Mouse (Mus musculus) ovary, adult 18-20 months (tissue): ENCODE results near the gene Mettl26.
A peak's percentile ranks its signal among the peaks of the same experiment; 100 is the strongest.

Experiments
- DNase-seq: peaks from one replicate; pipeline ENCODE4 v3.0.0; 2022; ENCODE audit warnings: low spot score, mixed read lengths

Mettl26 gene

GRCm38 (mm10) chr17:25837533-25837932, 37.3 kb upstream of the Mettl26 start:
- no peak for DNase-seq

DNA sequence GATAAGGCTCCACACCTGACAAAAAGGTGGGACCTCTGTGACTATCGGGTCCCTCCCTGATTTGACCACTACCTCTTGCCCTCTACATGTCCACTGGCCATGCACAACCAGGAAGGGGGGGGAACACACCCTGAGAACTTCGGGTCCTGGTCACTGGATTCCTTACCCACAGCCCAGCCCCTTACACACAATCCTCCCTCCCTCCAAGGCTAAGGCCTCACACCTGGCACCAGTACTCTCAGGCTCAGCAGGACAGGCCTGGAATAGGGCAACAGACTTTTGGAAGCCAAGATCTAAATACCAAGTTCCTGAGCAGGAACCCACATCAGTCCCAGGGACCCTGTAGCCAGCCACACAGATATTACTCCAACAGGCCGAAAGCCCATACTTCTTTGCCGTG, 36.0 kb upstream of the Mettl26 start:
- no peak for DNase-seq

DNA sequence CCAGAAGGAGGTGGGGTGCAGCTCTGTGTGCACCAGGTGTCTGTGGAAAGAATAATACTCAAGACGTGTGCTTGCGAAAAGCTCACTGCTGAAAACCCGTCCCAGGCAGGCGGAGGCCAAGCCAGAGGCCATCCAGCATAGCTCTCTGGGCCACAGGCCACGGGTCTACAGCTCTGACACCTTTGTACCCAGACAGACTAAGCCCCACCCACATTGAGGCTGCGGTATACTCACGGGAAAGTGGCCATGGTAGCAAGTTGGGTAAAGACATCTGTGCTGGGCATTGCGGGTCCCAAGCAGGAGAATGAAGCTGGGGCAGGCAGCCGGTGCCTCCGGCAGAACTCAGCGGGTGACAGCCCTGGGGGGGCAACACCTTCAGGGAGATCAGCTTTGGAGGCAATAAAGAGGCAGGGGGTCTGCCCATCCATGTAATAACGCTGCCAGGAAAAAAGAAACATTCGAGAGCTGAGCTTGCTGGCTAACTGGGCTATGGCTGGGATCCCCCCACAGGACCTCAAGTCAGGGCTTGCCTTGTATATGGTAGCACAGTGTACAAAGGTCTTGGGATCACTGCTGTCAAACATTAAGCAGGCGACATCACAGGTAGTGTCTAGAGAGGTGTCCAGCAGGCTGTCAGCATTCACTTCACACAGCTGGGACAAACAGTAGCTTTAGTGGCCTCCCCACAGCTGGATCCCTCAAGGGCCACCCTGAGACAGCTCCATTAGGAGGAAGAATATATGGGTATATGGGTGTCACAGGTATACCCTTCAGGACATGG, 35.2 kb upstream of the Mettl26 start:
- DNase-seq: no peak

GRCm38 (mm10) chr17:25840519-25840918, 34.4 kb upstream of the Mettl26 start:
- no peak for DNase-seq

- DNase-seq: no peak
Measured at GRCm38 (mm10) chr17:25841117-25841880, 33.6 kb upstream of the Mettl26 start, which contains the start of gene Gm20683. Gm20683 (minus strand) TSS chr17:25841763.

- DNase-seq: no peak
Measured at GRCm38 (mm10) chr17:25842509-25842908, 32.4 kb upstream of the Mettl26 start.

DNA sequence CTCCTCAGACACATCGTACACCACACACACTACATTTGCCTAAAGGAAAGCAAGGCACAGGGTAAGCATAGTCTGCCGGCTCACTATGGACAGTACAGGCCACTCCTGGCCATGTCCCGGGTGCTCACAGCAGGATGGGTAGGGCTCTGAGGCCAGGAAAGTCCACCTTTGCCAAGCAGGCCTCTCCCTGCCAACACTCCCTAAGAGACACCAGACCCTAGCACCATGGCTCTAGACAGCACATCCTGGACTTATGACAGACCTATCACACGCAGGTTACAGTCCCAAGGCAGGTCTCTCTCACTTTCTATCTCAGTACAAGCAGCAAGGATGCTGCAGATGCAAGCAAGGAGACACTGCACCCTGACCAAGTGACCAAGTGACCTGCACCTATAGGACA, 31.8 kb upstream of the Mettl26 start:
- no peak for DNase-seq

- DNase-seq: no peak
Measured at GRCm38 (mm10) chr17:25843636-25844395, 31.1 kb upstream of the Mettl26 start.

GRCm38 (mm10) chr17:25844396-25844901, 30.4 kb upstream of the Mettl26 start, which contains the start of gene Rhot2:
Rhot2 (minus strand) TSS chr17:25844851.
- peak; percentile 94 for DNase-seq

- no peak for DNase-seq
Measured at GRCm38 (mm10) chr17:25860229-25860628, 14.6 kb upstream of the Mettl26 start.

- DNase-seq: peak; percentile 88
Measured at GRCm38 (mm10) chr17:25860832-25861703, 13.8 kb upstream of the Mettl26 start, which contains the start of gene Wdr90. Wdr90 (minus strand) TSS chr17:25861501.

DNA sequence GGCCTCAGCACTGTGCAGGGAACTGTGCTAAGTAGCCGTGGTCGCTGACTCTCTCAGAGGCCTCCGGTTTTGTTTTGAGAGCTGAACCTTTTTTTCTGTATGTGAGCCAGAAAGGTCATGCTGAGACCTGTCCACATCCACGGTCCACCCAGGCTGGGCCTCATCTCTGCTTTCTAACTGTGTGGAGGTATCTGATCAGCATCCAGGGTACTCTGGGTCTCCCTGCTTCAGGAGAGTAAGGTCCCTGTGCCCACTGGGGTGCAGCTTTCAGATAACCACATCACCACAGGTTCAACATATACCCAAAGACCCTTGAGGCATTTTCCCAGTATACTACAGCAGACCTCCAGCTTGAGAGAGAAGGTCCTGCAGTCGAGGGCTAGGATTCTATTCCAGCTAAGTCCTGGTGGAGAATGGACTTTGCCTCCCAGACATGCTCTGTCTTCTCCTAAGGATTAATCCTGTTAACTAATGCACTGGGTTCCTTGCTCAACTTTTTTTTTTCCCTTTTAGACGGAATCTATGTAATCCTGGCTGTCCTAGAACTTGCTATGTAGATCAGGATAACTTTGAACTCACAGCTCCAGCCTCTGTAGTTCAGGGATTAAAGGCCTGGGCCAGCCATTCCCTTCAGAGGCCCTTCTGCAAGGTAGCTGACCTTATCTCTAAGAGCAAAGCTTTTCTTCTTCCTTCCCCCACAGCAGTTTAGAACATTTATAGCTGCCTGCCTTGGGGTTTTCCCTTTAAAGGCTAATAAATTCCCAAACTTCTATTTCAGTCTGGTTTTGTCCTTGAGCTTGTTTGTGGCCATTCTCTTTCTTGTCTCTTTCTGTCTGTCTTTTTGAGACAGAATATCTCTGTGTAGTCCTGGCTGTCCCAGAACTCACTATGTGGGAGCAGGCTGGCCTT, 12.9 kb upstream of the Mettl26 start:
- no peak for DNase-seq

- no peak for DNase-seq
Measured at GRCm38 (mm10) chr17:25863681-25864080, 11.2 kb upstream of the Mettl26 start.

GRCm38 (mm10) chr17:25864311-25864710, 10.6 kb upstream of the Mettl26 start:
- DNase-seq: no peak

- DNase-seq: no peak
Measured at GRCm38 (mm10) chr17:25865288-25865687, 9.6 kb upstream of the Mettl26 start.

DNA sequence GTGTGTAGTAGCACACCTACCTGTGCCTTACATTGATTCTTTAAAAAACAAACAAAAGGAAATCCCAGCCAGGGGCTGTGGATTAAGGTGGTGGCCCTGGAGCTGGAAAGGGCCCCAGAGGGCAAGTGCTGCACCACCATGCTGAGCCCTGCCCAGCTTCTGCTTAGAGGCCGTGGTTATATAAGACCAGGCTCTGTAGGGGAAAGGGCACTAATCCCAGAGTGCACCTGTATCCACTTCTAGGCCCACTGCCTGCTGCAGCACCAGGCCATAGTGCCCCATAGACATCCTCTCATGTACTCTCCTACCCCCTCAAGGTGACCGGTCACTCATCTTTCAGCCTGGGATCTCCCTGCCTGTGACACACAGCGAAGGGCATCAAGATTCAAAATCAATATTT, 8.7 kb upstream of the Mettl26 start:
- no peak for DNase-seq

GRCm38 (mm10) chr17:25867509-25867835, 7.4 kb upstream of the Mettl26 start:
- DNase-seq: no peak

DNA sequence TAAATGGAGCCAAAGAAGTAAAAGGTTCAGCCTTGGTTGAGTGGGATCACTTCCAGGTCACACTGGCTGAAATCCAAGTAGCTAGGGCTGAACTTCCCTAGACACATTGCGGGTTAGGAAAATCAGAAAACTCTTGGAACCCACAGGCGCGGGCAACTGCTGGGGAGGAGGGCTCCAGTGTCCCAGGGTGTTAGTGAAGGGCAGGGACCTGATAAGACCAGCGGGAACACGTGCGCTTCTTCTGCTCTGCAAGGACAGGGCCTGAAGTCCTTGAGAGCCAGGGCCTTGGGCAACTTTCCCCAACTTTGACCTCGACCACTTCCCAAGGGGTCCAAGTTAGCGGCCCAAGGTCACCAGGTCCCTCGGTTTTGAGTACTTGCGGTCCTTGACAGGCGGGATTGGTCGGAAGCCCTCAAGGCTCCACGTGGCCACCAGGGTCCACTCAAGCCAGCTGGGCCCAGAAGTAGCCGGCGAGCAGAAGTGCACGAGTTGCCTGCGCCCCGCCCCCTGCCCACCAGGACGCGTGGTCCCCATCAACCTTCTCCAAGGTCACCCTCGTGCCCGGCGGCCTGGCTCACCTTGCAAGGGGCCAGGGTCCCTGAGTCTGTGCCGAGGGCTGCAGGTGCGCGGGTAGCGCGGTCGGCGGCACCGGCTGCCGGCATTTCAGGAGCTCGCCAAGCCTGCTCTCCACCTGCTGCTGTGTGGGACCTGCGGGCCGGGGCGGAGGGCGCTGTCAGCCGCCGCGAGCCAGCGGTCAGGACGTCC, 6.9 kb upstream of the Mettl26 start:
- peak; percentile 86 for DNase-seq

DNA sequence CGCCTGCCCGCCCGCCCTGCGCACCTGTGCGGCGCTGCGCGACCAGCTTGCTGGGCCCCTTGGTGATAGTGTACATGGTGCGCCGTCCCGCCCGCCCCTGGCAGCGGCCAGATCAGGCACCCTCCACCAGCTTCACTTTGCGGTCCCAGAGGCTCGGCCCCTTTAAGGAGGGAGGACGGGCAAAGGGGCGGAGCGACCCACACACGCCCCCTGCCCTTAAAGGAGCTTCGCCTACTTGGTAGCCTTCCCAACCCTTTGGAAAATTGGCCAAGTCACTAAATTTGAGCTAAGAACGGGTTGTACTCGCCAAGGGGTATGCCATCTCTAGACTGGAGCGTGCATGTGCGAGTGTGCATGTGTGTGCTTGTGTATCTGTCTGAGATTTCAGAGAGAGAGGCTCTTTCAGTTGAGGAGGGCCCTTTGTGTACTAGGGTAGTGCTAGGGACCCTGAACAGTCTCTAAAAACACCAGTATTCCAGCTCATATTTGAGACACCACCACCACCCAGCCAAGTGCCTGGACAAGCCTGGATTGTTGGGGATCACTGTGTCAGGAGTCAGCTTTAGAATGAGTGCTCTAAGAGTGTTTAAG, 6.2 kb upstream of the Mettl26 start, which contains the start of gene Mcrip2:
Mcrip2 (minus strand) TSS at position 164 of the 591 bp plus-strand sequence.
- DNase-seq: peak; percentile 84
